Mouse (Mus musculus): ENCODE results near the gene Mrps10.
"Not testable (repeated sequence)": the region's sequence is repeated elsewhere in the genome, so short reads cannot be mapped to it uniquely, and the experiment has no call there.

The Mrps10 gene

DNA sequence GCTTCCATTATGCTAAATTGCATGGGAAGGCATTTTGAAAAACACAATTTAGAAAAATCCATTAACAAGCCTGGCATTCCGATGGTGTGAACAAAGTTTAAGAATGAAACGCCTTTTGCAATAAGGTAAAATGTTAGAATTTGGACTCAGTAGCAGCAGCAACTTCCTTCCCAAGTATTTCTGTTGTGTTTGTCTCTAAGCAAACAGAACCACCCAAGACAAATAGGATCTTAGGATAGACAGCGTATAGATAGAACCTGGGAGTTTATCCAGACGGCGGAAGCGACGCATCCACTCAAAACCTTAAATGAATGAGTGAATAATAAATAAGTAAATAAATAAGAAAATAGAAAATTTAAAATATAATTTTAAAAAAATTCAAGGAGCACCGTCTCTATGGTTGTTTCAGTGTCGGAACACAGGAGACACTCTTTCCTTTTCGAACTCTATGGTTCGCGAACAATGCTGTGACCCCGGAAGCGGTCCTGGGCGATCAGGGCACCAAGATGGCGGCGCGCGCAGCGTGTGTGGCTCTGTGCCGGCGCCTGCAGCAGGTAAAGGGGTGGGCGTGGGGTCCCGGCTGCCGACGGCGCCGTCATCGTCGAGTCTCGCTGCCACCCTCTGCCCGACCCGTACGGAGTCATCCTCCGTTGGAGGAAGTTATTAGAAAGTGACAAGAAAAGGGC, at the start of gene Mrps10:
Mrps10 (plus strand) TSS at position 487 of the 686 bp plus-strand sequence.
- DNase-seq = peak; percentile 86 to 87

DNA sequence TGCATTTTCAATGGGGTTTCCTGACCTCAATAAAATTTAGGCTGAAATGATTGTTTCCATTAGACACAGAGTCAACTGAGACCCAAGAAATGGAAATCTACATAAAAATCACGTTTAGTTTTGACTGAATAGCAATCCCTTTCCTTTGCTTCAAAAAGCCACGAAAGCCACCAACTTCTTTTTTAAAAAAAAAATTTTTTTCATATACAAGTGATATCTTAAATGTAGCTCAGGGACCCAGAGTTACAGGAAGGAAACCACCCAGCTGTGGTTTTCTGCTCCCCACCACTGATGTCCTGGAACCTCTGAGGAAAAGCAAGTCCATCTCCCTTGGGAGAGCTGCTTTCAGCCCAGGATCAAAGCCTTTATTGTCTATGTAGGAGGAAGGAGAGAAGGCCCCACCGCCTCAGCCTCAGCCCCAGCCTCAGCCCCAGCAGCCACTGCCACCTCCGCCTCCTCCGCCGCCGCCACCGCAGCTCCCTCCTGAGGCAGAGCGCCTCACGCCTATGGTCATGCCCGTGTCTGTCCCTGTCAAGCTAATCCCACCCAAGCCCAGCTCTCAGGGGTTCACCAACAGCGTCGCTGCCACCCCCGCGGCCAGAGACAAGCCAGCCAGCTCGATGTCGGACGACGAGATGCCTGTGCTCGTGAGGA, 49.6 kb upstream of the Mrps10 start:
- no peak for DNase-seq

DNA sequence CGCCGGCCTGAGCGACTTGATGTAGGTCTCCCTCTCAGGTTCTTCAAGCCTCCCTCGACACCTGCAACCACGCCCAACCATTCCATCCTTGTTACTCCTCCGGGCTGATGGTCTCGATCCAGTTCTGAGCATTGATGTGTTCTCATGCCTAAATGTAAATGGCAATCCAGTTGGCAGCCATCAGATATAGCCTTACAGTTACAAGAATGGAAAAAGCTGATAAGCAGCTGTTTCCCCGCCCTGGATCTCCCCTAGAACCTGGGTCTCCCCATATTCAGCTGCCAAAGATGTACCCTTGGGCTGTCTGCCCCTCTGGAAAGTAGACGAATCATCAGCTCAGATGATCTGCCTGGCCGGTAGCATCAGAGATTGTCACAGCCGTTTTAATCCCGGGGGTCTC, 48.9 kb upstream of the Mrps10 start:
- DNase-seq = no peak

DNA sequence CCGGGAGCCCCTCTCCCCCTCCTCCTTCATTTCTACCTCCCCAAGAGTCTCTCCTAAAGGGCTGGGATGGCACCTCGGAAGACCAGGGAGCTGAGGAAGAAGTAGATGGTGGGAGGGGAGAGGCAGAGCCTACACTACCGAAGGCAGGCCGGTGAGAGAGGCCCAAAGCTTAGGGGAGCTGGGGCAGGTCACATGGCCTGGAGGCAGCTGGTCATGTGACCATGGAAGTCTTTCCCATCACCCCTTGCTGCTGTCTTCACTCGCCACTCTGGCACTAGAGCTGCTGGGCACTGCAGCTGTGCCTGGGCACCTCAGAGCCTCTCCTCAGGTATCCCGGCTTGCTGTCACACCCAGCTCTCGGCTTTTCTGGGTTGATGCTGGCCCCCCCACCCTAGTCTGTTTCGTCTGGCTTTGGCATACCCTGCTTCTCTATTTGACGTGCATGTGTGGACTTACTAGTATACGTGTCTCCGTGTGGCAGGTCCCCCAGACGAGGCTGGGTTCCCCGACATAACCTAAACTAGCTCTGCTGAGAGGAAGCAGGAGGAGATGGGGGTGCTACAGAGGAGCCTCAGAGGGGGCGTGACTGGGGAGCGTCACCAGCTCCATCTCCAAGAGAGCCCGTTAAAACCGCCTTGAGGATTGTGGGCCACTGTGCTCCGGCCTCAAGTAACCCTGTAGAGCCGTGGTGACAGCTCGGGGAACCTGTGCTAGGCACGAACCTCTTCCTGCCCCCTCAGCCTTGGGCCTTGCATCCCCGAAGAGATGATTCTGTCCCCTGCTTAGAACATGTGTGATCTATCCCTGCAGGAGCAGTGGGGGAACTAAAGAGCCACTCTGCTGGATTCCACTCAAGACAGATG, 46.3 kb upstream of the Mrps10 start:
- no peak for DNase-seq

DNA sequence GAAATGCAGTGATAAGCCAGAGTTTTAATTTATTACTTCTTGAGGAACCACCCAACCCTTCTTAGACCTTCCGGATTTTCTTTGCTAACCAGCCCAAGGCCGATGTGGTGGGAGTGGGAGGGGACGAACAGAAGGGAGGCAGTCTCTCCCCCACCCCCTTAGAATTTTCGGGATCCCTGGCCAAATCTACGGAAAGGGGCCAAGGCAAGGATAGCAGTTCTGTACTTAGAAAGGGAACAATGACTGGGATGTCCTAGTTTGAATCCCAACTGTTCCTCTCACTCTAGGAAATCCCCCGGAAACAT, 45.7 kb upstream of the Mrps10 start:
- DNase-seq = no peak

DNA sequence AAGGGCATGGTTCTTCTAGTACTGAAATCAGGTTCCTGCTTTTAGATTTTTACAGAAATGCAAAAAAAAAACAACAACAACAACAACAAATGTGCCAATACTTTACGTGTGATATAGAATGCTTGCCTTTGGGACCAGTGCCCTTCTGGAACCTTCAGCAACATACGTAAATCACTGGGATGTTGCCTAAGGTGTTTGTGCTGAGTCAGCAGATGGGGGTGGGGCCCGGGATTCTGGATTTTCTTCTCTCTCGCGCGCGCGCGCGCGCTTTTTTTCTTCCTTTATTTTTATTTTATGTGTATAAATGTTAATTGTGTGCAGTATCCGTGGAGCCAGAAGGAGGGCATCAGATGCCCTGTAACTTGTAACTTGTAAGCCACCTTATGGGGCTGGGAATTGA, 41.1 kb upstream of the Mrps10 start:
- DNase-seq = no peak

DNA sequence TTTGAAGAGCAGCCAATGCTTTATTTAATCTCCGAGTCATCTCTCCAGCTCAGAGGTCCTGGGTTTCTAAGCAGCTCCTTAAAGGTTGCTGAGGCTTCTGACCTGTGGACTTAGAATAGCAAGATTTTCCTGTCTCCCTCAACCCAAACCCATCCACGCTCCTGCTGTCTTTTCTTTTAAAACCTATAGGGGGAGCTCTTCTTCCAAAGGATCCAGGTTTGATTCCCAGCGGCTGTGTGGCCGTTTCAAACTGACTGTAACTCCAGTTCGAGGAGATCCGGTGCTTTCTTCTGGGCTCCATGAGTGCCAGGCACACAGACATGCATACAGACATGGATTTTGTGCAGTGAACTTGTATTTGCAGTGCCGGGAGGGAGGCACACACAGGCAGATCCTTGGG, 40.7 kb upstream of the Mrps10 start:
- DNase-seq = no peak

DNA sequence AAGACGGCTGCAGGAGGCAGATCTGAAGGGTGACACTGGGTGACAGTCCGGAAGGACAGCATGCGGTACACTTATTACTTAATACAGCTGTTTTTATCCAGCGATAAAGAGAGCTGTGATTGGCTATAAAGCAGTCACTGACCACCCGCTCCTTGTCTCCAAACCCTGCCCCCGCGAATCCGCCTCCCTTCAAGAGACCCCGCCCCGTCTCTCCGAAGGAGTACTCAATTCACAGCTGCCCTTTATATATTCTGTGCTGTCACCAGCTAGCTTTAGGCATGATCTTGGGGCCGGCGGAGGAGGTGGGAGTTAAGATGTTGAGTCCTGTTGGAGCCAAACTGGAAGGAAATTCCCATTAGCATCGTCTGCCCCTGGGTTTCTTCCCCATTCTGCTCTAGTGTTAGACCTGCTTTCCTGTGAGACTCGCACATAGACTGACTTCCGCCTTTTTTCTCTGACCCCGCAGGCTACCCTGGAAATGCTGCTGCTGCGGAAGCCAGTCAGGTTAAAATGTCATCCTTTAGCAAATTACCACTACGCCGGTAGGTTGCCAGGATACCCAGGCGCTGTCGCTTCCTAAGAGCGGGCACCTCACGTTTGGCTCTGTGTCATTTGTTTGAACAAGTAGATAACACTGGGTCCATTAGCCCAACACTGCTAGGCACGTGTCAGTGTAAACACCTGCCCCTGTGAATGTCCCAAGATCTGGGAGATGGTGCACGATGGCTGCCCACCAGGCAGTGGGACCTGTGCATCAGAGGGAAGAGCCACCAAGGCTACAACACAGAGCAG, 39.9 kb upstream of the Mrps10 start:
- DNase-seq = no peak

DNA sequence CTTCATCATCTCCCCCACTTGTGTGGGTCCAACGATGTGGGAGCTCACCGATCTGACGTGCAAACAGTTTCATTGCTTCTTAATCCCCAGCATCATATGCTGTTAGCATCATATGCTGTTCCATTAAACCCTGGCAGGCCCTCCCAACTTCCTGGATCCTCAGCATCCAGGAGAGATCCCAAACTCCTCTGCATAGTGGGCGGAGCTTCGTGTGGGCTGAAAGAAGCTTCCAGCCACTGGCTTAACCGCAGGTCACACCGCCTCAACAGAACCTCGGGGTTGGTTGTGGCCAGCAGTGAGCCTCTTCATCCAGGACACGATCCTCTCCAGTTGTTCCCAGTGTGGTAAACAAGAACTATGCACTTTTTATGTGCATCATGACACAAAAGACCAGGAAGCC, 38.1 kb upstream of the Mrps10 start:
- DNase-seq = no peak

DNA sequence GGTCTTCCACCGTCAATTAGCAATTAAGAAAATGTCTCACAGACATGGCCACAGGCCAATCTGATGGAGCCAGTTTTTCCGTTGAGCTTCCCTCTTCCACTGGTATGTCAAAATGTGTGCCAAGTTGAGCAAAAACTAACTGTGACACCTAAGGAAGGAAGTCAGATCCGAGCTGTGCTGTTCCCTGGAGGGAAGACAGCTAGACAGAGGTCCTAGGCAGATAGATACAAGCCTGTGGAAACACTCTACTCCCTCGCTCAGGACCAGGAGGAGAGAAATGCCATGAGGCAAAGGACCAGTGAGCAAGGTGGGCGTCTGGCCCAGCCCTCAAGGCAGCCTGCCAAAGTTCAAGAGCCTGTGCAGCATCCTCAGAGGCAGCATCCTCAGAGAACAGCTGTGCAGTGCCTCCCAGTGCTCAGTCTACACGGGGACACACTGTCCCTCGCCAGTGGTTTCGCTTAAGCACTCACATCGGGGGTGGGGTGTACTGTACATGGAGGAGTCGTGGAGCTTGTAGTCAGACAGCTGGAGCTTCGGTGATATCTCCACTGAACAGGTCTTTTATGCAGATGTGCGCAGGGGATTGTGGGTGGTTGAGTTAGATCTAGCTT, 36.6 kb upstream of the Mrps10 start:
- DNase-seq = no peak

DNA sequence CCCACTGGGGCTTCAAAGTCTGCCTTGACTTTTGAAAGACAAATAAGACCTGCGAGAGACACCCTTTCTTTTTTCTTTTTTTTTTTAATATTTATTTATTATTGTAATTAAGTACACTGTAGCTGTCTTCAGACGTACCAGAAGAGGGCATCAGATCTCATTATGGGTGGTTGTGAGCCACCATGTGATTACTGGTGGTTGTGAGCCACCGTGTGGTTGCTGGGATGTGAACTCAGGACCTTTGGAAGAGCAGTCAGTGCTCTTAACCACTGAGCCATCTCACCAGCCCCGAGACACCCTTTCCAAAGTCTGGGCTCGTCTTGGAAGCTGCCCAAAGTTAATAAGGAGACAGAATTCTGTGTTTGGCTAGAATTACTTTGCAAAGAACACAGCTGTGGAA, 36.0 kb upstream of the Mrps10 start:
- not testable (repeated sequence) for DNase-seq

DNA sequence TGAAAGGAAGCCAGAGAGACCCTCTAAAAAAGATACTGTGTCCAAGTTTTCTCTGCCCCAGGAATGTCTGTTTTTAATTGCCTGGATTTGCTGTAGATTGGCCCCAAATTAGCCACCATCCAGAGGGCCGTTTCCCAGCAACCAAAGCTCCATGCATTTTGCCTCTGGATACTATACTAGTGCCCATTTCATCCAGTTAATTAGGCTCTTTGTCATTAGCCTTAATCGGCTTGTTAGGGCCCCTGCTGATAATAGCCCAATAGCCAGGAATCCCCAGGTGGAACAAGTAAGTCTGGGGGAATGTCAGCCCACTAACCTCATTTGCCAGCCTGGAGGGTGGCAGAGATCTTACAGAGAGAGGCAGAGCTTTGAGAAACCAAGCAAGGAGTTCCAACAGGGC, 35.3 kb upstream of the Mrps10 start:
- DNase-seq = no peak

DNA sequence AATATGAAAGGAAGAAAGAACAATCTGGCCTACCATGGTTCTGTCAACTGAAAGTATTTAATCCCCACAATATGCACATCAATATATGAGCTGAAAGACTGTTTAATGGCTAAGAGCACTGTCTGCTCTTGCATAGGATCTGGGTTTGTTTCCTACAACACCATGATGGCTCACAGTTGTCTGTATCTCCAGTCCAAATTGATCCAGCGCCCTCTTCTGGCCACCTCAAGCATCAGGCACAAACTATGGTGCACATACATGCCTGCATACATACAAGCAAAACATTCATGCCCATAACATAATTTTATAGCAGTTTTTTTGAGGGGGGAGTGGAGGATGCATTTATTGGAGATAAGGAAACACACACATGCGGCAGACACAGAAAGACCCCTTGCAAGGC, 25.6 kb upstream of the Mrps10 start:
- no peak for DNase-seq

DNA sequence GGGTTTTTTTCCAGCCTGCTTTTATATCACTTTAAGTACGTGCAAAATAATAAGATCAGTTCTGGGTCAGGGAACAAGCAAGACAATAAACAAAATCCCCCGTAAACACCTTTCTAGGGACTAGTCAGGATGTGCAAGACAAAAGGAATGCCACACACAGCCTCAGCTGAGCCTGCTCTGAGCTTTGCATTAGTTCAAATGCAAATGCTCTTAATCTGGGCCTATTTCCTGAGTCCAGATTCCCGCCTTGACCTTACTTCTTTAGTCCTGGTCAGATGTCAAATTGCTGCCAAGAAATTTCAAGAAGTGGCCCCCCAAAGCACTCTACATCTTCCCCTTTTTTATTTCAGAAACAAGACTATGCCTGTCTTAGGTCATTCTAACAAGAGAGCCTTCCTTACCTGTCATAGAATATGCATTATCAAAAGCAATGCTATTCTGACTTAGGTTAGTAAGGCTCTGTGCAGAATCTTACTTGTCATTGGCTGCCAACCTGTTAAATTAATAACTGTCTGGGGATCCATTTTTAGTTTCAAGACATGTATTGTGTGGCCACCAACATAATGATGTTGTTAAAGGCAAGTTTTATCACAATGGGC, 18.9 kb upstream of the Mrps10 start:
- no peak for DNase-seq

DNA sequence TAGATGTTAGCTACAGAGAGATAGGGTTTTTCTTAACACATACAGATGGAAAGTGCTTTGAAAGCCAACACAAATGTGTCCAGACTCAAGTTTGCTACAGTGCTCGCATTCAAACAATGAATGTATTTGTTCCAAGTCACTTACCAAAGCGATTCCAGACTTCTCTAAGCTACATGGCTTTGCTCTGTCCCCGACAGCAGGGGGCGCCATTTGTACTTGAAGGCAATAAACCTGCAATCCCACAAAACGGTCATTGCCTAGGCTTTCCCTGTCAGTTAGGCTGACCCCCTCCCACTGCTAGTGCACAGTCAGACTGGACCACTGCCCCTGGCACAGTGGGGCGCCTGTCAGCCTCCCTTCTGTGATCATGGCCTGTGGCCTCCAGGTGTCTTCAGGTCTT, 8.7 kb upstream of the Mrps10 start:
- peak; percentile 77 to 78 for DNase-seq

DNA sequence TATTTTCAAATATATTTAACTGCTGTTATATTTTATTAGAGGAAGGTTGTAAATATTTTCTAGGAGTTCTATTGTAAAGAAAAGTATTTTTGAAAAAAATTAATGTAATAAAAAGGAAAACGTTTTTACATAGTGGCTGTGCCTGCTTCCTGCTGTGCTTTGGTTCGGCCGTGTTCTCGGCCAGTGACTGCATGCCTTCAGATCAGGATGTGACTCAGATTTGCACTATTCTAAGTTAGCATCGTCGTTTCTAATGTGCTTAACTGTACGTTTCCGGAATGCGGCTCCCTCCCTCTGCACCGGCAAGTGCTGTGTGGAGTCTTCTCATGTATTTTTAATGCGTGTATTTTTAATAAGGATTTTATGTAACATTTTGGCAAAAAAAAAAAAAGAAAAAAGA, 7.3 kb upstream of the Mrps10 start:
- no peak for DNase-seq

DNA sequence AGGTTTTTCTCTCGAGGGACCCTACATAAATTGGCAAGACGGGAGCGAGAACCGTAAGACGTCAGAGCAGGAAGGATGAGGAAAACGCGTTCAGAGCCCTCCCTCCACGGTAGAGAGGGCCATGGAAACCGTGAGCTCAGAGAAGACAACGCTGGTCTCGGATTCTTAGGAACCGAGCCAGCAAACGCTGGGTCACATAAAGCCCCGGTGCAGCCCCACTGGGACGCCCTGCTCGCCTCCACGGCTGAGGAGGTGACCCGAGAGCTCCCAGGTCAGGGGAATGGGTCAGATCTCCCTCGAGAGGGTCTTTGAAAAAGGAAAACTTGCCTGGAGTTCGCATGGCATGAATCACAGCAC, 378 bp downstream of the Mrps10 start:
- no peak for DNase-seq

DNA sequence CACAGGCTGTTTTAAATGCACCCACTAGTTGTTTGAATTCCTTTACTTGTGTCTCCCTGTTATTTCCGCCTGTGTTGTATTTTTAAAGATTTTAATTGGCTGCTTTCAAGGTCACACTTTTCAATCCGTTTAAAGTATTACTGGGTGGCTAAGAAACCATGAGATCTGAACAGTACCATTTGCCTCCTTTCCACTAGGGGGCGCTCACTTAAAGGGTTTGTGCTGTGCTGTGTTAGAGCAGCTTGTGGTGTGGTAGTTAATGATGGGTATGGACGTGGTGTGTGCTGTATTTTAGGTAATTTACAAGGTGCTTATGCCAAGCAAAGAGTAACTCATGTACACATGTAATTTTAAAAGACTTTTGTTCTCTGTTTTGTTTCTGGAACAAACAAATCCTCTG, 2.8 kb downstream of the Mrps10 start:
- DNase-seq = peak; percentile 77

DNA sequence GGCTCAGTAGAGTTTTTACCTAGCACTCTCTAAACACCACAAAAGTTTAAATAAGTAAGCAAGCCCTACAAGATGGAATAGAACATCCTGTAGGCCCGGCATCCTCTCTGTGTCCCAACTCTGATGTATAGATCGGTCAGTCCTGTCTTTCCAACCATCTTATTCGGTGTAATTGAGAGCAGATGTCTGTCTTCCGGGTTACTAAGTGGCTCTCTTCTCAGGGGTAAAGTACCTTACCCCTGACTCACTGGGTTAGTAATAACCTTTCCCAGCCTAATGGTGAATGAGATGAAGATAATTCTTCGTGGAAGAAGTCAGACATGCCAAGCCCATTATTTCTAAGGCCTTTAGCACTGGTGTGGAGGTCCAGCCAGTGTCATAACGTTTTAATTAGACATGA, 5.3 kb downstream of the Mrps10 start:
- no peak for DNase-seq

DNA sequence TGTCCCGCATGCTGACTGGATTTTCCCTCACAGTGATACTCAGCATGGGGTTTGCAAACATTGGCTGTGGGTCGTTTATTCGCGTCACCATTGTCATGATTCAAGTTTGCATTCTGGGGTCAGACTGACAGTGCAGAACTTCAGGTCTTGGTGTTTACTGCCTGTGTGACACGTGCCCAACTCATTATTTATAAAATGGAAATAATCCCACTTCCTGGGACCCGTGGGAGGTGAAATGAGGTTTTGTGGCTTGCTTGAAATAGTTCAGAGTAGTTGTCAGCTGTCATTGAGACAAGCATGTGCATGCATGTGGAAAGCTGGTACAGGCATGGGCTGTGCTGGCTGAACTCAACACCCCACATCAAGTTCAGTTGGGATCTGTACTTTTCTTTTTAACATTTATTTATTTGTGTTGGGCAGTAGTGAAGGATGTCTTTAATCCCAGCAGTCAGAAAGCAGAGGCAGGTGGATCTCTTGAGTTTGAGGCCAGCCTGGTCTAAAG, 8.1 kb downstream of the Mrps10 start:
- no peak for DNase-seq

DNA sequence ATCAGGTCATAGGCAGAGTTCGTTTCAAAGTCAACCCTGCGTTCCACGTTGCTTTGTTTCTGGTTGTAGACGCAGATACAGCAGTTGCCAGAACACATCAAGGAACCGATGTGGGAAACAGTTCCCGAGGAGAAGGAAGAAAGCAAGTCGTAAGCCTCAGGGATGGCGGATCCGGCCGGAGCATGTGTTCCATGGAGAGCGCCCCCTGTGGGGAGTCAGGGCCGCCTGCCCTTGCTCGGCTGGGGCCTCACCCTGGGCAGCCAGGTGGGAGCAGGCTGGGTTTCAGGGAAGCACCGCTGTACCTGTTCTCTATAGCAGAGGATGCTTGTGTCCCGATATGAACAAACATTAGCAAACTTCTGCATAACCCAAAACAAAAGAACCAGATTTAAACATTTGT, 9.4 kb downstream of the Mrps10 start:
- no peak for DNase-seq

DNA sequence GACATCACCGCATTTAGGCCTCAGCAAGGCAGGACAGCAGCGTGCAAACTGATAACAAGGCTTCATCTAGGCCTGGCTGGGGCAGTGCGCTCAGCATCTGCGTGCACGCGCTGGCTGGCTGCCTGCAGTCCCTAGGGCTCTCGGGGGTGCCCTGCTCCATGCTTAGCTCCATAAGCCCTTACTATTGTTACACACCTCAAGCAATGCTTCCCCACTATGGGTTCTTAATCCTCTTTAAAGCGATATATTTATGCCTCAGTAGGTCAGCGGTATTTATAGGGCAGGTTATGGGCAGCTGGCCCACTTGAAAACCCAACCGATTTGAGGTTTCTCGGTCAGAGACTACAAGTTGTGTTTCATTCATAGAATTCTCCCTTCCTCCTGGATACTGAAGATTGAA, 13.2 kb downstream of the Mrps10 start:
- DNase-seq = no peak

Measured in B cell, adult 2 months (primary cell).